Mouse (Mus musculus): ENCODE measurements around the gene Olfr108. TPM values are rescaled to one million over a fixed set of nuclear protein-coding genes. Genes with fewer than 3 reads are reported as not detected.

Gene Olfr108
- not detected in 2 replicates for polyA plus RNA-seq (2015; fragmentation: Nextera tagmentation; extraction: Ambion mirVana)

DNA sequence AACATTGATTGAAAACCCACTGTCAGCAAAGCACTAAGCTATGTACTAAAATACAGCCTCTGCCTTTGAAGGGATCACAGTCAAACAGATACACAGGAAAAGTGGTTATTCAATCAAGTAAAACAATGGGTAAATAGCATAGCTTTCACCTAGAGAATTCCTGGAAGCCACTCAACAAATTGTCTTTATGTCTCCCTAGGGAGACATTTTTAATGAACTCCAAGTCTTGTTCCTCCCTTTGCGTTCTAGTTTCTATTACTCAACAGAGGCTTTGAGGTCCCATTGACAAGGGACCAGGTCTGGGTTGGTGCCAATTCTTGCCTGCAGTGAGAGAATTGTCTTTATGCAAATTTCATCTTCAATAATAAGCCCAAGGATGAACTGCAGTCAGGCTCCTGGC is at the start of gene Olfr108:
Gene Olfr108, plus strand, starts transcription at position 301 of the 400 bp plus-strand sequence.
- Histone ChIP-seq H3K4me2 (ENCODE audit: low read depth, low read length) (no peak within 1 kb of the TSS), H3K36me3 (ENCODE audit: control insufficient read depth, insufficient read depth, low read length) (no peaks in the 10 kb centered on the region), H3K27ac (ENCODE audit: low read length) (no peak within 1 kb of the TSS), H3K4me3 (ENCODE audit: low read length) (no peak within 1 kb of the TSS), H3K9ac (ENCODE audit: low read depth, low read length) (no peak within 1 kb of the TSS), H3K4me1 (ENCODE audit: control insufficient read depth, insufficient read depth, low read length) (no peaks in the 10 kb centered on the region), H3K27me3 (replicated peaks; ENCODE audit: control insufficient read depth, insufficient read depth, low read length) (no peaks in the 10 kb centered on the region), H3K9me3 (ENCODE audit: control insufficient read depth, low read length) (no peaks in the 10 kb centered on the region)
- WGBS: 88% methylated on average over 1 of the region's 1 CpGs
- no peak for ATAC-seq

- Histone ChIP-seq H3K4me3 (ENCODE audit: low read length) (no peak within 1 kb of the TSS), H3K9me3 (ENCODE audit: control insufficient read depth, low read length) (no peaks in the 10 kb centered on the region), H3K4me2 (ENCODE audit: low read depth, low read length) (no peak within 1 kb of the TSS), H3K27ac (ENCODE audit: low read length) (no peak within 1 kb of the TSS), H3K36me3 (ENCODE audit: control insufficient read depth, insufficient read depth, low read length) (no peaks in the 10 kb centered on the region), H3K27me3 (replicated peaks; ENCODE audit: control insufficient read depth, insufficient read depth, low read length) (no peaks in the 10 kb centered on the region), H3K9ac (ENCODE audit: low read depth, low read length) (no peak within 1 kb of the TSS), H3K4me1 (ENCODE audit: control insufficient read depth, insufficient read depth, low read length) (no peaks in the 10 kb centered on the region)
- 72% methylated on average over 3 of the region's 3 CpGs for WGBS
- ATAC-seq: no peak
Measured at GRCm38 (mm10) chr17:37398926-37399325, 46.4 kb upstream of the Olfr108 start, which contains the start of gene Olfr107. Gene Olfr107, plus strand, starts transcription at chr17:37399226.

DNA sequence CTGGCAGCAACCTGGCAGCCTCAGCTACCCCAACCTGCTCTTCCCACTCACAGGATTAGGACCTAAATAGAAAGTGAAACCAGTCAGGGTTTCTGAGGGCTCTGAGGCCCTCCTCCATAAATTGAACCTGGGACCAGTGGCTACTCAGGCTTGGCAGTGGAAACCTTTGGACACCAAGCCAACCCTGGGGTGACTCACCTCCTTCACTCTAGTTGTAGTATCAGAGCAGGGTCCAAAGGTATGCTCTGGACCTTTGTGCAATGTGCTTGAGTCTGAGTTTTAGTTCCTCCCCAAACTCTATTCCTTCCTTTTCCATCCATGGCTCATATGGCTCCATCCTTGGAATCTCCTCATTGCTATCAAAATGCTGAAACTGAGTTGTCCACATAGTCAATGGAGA is 31.9 kb upstream of the Olfr108 start:
- H3K27me3 ChIP-seq (replicated peaks; ENCODE audit: control insufficient read depth, insufficient read depth, low read length): no peaks in the 10 kb centered on the region
- no peak overlapping the region for H3K4me2 ChIP-seq (ENCODE audit: low read depth, low read length)
- ATAC-seq: peak; percentile 98
- H3K4me3 ChIP-seq (ENCODE audit: low read length): no peak overlapping the region
- H3K27ac ChIP-seq (ENCODE audit: low read length): no peak overlapping the region
- no peaks in the 10 kb centered on the region for H3K36me3 ChIP-seq (ENCODE audit: control insufficient read depth, insufficient read depth, low read length)
- H3K9me3 ChIP-seq (ENCODE audit: control insufficient read depth, low read length): no peaks in the 10 kb centered on the region
- no peaks in the 10 kb centered on the region for H3K4me1 ChIP-seq (ENCODE audit: control insufficient read depth, insufficient read depth, low read length)
- no peak overlapping the region for H3K9ac ChIP-seq (ENCODE audit: low read depth, low read length)

DNA sequence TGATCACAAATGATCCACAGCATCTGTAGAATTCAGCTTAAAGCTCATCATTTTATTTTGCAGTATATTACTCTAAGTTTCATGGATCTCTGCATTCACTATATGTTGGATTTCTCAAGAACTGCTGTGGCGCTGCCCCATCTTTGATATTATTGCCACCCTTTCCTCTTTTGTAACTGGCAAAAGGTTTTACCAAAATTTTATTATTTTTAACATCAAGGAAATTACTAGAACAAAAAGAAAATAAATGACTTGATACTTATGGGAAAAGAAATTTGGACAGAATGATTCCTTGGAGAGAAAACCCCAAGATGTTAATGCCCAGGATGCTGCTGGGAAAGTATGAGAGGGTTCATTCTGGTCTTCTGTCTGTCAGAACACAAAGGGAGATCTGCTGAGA is 13.3 kb downstream of the Olfr108 start, which contains the start of gene Olfr109:
Gene Olfr109, plus strand, starts transcription at position 301 of the 400 bp plus-strand sequence.
- Histone ChIP-seq H3K27me3 (replicated peaks; ENCODE audit: control insufficient read depth, insufficient read depth, low read length) (no peaks in the 10 kb centered on the region), H3K4me3 (ENCODE audit: low read length) (no peak within 1 kb of the TSS), H3K4me2 (ENCODE audit: low read depth, low read length) (no peak within 1 kb of the TSS), H3K4me1 (ENCODE audit: control insufficient read depth, insufficient read depth, low read length) (no peaks in the 10 kb centered on the region), H3K9me3 (ENCODE audit: control insufficient read depth, low read length) (no peaks in the 10 kb centered on the region), H3K27ac (ENCODE audit: low read length) (no peak within 1 kb of the TSS), H3K9ac (ENCODE audit: low read depth, low read length) (no peak within 1 kb of the TSS), H3K36me3 (ENCODE audit: control insufficient read depth, insufficient read depth, low read length) (no peaks in the 10 kb centered on the region)
- no peak for ATAC-seq
- 89% methylated on average over 1 of the region's 1 CpGs for WGBS

GRCm38 (mm10) chr17:37483452-37483851 is 38.2 kb downstream of the Olfr108 start, which contains the start of gene H2-M2:
Gene H2-M2, minus strand, starts transcription at chr17:37483552.
- Histone ChIP-seq H3K36me3 (ENCODE audit: control insufficient read depth, insufficient read depth, low read length) (no peaks in the 10 kb centered on the region), H3K27ac (ENCODE audit: low read length) (no peak within 1 kb of the TSS), H3K4me2 (ENCODE audit: low read depth, low read length) (no peak within 1 kb of the TSS), H3K9ac (ENCODE audit: low read depth, low read length) (no peak within 1 kb of the TSS), H3K27me3 (replicated peaks; ENCODE audit: control insufficient read depth, insufficient read depth, low read length) (no peaks in the 10 kb centered on the region), H3K4me3 (ENCODE audit: low read length) (no peak within 1 kb of the TSS), H3K9me3 (ENCODE audit: control insufficient read depth, low read length) (no peaks in the 10 kb centered on the region), H3K4me1 (ENCODE audit: control insufficient read depth, insufficient read depth, low read length) (no peaks in the 10 kb centered on the region)
- WGBS: 73% methylated on average over 2 of the region's 2 CpGs
- ATAC-seq: no peak

- Histone ChIP-seq H3K27ac (ENCODE audit: low read length) (no peak within 1 kb of the TSS), H3K27me3 (replicated peaks; ENCODE audit: control insufficient read depth, insufficient read depth, low read length) (no peaks in the 10 kb centered on the region), H3K4me3 (ENCODE audit: low read length) (no peak within 1 kb of the TSS), H3K9me3 (ENCODE audit: control insufficient read depth, low read length) (no peaks in the 10 kb centered on the region), H3K4me1 (ENCODE audit: control insufficient read depth, insufficient read depth, low read length) (no peaks in the 10 kb centered on the region), H3K4me2 (ENCODE audit: low read depth, low read length) (no peak within 1 kb of the TSS), H3K36me3 (ENCODE audit: control insufficient read depth, insufficient read depth, low read length) (no peaks in the 10 kb centered on the region), H3K9ac (ENCODE audit: low read depth, low read length) (no peak within 1 kb of the TSS)
- no peak for ATAC-seq
- 48% methylated on average over 1 of the region's 1 CpGs for WGBS
Measured at GRCm38 (mm10) chr17:37491930-37492518, 46.7 kb downstream of the Olfr108 start, which contains the start of gene Olfr110. Gene Olfr110, plus strand, starts transcription at chr17:37492468.

Other genes with a start within 250 kb of the Olfr108 start
- not detected in 2 replicates for gene Olfr94, start 244.5 kb upstream of the Olfr108 start, polyA plus RNA-seq (2015; fragmentation: Nextera tagmentation; extraction: Ambion mirVana)
- not detected in 2 replicates for gene Olfr95, start 232.4 kb upstream of the Olfr108 start, polyA plus RNA-seq (2015; fragmentation: Nextera tagmentation; extraction: Ambion mirVana)
- gene Olfr96, start 225.3 kb upstream of the Olfr108 start, polyA plus RNA-seq (2015; fragmentation: Nextera tagmentation; extraction: Ambion mirVana): not detected in 2 replicates
- gene Olfr97, start 208.2 kb upstream of the Olfr108 start, polyA plus RNA-seq (2015; fragmentation: Nextera tagmentation; extraction: Ambion mirVana): not detected in 2 replicates
- not detected in 2 replicates for gene Olfr98, start 181.7 kb upstream of the Olfr108 start, polyA plus RNA-seq (2015; fragmentation: Nextera tagmentation; extraction: Ambion mirVana)
- 5.1 and 5.2 TPM in 2 replicates for gene H2-M3, start 175.3 kb upstream of the Olfr108 start, polyA plus RNA-seq (2015; fragmentation: Nextera tagmentation; extraction: Ambion mirVana)
- 0.10 TPM in 1 of 2 replicates, not detected in the other for gene Olfr99, start 162.0 kb upstream of the Olfr108 start, polyA plus RNA-seq (2015; fragmentation: Nextera tagmentation; extraction: Ambion mirVana)
- gene Olfr101, start 141.2 kb upstream of the Olfr108 start, polyA plus RNA-seq (2015; fragmentation: Nextera tagmentation; extraction: Ambion mirVana): not detected in 2 replicates
- not detected in 2 replicates for gene Olfr102, start 128.4 kb upstream of the Olfr108 start, polyA plus RNA-seq (2015; fragmentation: Nextera tagmentation; extraction: Ambion mirVana)
- gene Olfr103, start 105.8 kb upstream of the Olfr108 start, polyA plus RNA-seq (2015; fragmentation: Nextera tagmentation; extraction: Ambion mirVana): not detected in 2 replicates
- gene Olfr104-ps, start 85.9 kb upstream of the Olfr108 start, polyA plus RNA-seq (2015; fragmentation: Nextera tagmentation; extraction: Ambion mirVana): not detected in 2 replicates
- gene Olfr105-ps, start 66.4 kb upstream of the Olfr108 start, polyA plus RNA-seq (2015; fragmentation: Nextera tagmentation; extraction: Ambion mirVana): not detected in 2 replicates
- gene Olfr106-ps, start 55.1 kb upstream of the Olfr108 start, polyA plus RNA-seq (2015; fragmentation: Nextera tagmentation; extraction: Ambion mirVana): not detected in 2 replicates
- not detected in 2 replicates for gene Olfr107, start 46.3 kb upstream of the Olfr108 start, polyA plus RNA-seq (2015; fragmentation: Nextera tagmentation; extraction: Ambion mirVana)
- not detected in 2 replicates for gene Olfr109, start 13.4 kb downstream of the Olfr108 start, polyA plus RNA-seq (2015; fragmentation: Nextera tagmentation; extraction: Ambion mirVana)
- gene H2-M2, start 38.1 kb downstream of the Olfr108 start, polyA plus RNA-seq (2015; fragmentation: Nextera tagmentation; extraction: Ambion mirVana): 0.10 TPM in 1 of 2 replicates, not detected in the other
- gene Olfr110, start 47.0 kb downstream of the Olfr108 start, polyA plus RNA-seq (2015; fragmentation: Nextera tagmentation; extraction: Ambion mirVana): not detected in 2 replicates
- gene Olfr111, start 62.5 kb downstream of the Olfr108 start, polyA plus RNA-seq (2015; fragmentation: Nextera tagmentation; extraction: Ambion mirVana): not detected in 2 replicates
- not detected in 2 replicates for gene Olfr112, start 124.0 kb downstream of the Olfr108 start, polyA plus RNA-seq (2015; fragmentation: Nextera tagmentation; extraction: Ambion mirVana)
- not detected in 2 replicates for gene Olfr113, start 132.2 kb downstream of the Olfr108 start, polyA plus RNA-seq (2015; fragmentation: Nextera tagmentation; extraction: Ambion mirVana)
- gene Olfr114, start 147.3 kb downstream of the Olfr108 start, polyA plus RNA-seq (2015; fragmentation: Nextera tagmentation; extraction: Ambion mirVana): not detected in 2 replicates
- not detected in 2 replicates for gene Olfr115, start 181.6 kb downstream of the Olfr108 start, polyA plus RNA-seq (2015; fragmentation: Nextera tagmentation; extraction: Ambion mirVana)
- gene Olfr116, start 181.7 kb downstream of the Olfr108 start, polyA plus RNA-seq (2015; fragmentation: Nextera tagmentation; extraction: Ambion mirVana): not detected in 2 replicates
- gene Olfr117, start 218.3 kb downstream of the Olfr108 start, polyA plus RNA-seq (2015; fragmentation: Nextera tagmentation; extraction: Ambion mirVana): not detected in 2 replicates
- gene Olfr118, start 221.5 kb downstream of the Olfr108 start, polyA plus RNA-seq (2015; fragmentation: Nextera tagmentation; extraction: Ambion mirVana): not detected in 2 replicates